Mouse (Mus musculus): ENCODE data around the gene Tor3a. TPM values are rescaled to one million over a fixed set of nuclear protein-coding genes. Genes with fewer than 3 reads are reported as not detected.

The Tor3a gene
- total RNA-seq, 2 experiments from 2014 or later = 9.2 to 10.6 TPM

DNA sequence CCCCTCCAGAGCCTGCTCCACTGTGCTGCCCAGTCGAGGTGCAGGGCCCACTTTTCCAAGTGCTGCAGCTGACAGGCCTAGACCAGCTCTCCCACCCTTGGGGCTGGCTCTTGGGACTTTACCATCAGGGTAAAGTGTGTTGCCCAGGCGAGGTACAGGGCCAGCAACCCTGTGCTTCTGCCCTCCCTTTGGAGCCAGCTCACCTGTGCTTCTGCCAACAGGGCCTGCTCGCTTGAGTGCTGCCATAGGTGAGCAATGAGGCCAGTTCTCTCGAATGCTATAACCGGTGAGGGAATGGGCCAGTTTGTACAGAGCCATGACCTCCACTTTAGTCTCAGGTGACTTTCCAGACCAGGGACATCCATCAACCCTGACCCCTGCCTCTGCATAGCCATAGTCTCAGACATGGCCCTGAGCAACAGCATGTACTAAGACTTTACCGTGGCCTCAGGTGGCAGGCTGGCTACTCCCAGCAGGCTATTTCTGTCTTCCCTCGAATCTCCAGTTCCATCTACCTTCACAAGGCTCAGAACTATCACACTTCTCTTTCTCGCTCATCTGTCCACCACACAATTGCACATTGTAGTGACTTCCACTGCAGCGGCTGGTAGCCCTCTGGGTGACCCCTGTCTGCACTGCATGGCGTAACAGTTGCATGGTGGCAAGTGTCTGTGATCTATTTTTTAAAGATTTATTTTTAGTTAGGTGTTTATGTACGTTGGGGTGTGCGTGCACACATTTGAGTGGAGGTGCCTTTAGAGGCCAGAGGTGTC, 68.9 kb downstream of the Tor3a start:
- intact Hi-C loops (cut with DNase I) = no loop called here
- DNase-seq (ENCODE audit: low spot score) = no peak

Other genes starting within 250 kb of the Tor3a start
- 10 to 100 TPM in 1 of 2 experiments, 1 to 10 TPM in 1; 7.1 to 11.7 TPM for gene Soat1, start 200.0 kb downstream of the Tor3a start, total RNA-seq (2021)
- gene Gm10031, start 150.3 kb downstream of the Tor3a start, total RNA-seq (2021) = 10 to 100 TPM; 47.4 to 53.4 TPM
- 10 to 100 TPM; 19.7 to 23.5 TPM for gene Abl2, start 115.6 kb downstream of the Tor3a start, total RNA-seq (2021)
- 10 to 100 TPM; 48.1 to 51.9 TPM for gene Fam20b, start 44.7 kb upstream of the Tor3a start, total RNA-seq (2021)
- gene Angptl1, start 164.2 kb upstream of the Tor3a start, total RNA-seq (2021) = 1 to 10 TPM; 2.0 to 2.5 TPM

Measured in heart, postnatal 25 days (tissue).